Mouse (Mus musculus) limb, embryonic 14.5 days (tissue): ENCODE measurements around the gene Amfr. TPM values are rescaled to one million over a fixed set of nuclear protein-coding genes. Genes with fewer than 3 reads are reported as not detected.

Experiments
- ATAC-seq: fragments of 200-750 bp; cut with Nextera tagmentation; 2 replicates; pipeline ENCODE4 v1.8.0; 2017; ENCODE audit warnings: low read depth, moderate number of reproducible peaks, moderate TSS enrichment; ENCODE audit not compliant: low FRiP score
- DNase-seq: peaks from one replicate; pipeline ENCODE4 v3.0.0-alpha.2; 2015; ENCODE audit warnings: low spot score
- H3K27ac ChIP-seq: fragments of 300-500 bp; sonication (generic); replicated peaks from 2 replicates; pipeline ENCODE4 v1.5.1; 2014; ENCODE audit warnings: low read depth, mild to moderate bottlenecking, low read length, moderate library complexity, mixed read lengths
- H3K27me3 ChIP-seq: fragments of 300-500 bp; sonication (generic); 2 replicates; pipeline ENCODE4 v1.6.1; 2014; ENCODE audit warnings: low read length, mixed read lengths; ENCODE audit not compliant: control insufficient read depth, insufficient read depth
- H3K36me3 ChIP-seq: fragments of 300-500 bp; sonication (generic); 2 replicates; pipeline ENCODE4 v1.6.1; 2014; ENCODE audit warnings: mild to moderate bottlenecking, low read length, moderate library complexity, mixed read lengths; ENCODE audit not compliant: control insufficient read depth, insufficient read depth
- H3K4me1 ChIP-seq: fragments of 300-500 bp; sonication (generic); 2 replicates; pipeline ENCODE4 v1.6.1; 2014; ENCODE audit warnings: antibody characterized with exemption, low read length, mixed read lengths; ENCODE audit not compliant: control insufficient read depth, insufficient read depth
- H3K4me2 ChIP-seq: fragments of 300-500 bp; sonication (generic); replicated peaks from 2 replicates; pipeline ENCODE4 v1.6.1; 2014; ENCODE audit warnings: low read depth, mild to moderate bottlenecking, low read length, moderate library complexity; ENCODE audit not compliant: severe bottlenecking
- H3K4me3 ChIP-seq: fragments of 300-500 bp; sonication (generic); replicated peaks from 2 replicates; pipeline ENCODE4 v1.5.1; 2014; ENCODE audit warnings: low read length
- H3K9ac ChIP-seq: fragments of 300-500 bp; sonication (generic); 2 replicates; pipeline ENCODE4 v1.6.1; 2014; ENCODE audit warnings: mild to moderate bottlenecking, low read depth, low read length, moderate library complexity; ENCODE audit not compliant: severe bottlenecking
- H3K9me3 ChIP-seq: fragments of 300-500 bp; sonication (generic); 2 replicates; pipeline ENCODE4 v1.6.1; 2016; ENCODE audit warnings: low read length; ENCODE audit not compliant: control insufficient read depth
- POLR2A ChIP-seq: fragments of 200-500 bp; IDR thresholded peaks from 2 replicates; pipeline ENCODE4 v1.8.0; 2012; ENCODE audit warnings: inconsistent platforms, mild to moderate bottlenecking, moderate library complexity, borderline replicate concordance; ENCODE audit not compliant: insufficient read depth, insufficient read length; ENCODE audit errors: extremely low read depth
- WGBS: fragments of 180-500 bp; shearing (Covaris S2); extraction: QIAGEN DNeasy Blood & Tissue Kit; methylation state at CpG from one replicate; pipeline ENCODE4 v1.1.7; 2014; 5-methylcytosine and 5-hydroxymethylcytosine counted together
- microRNA-seq: library from miRNA; unstranded; fragments of <30 nt; microRNA quantifications from one replicate; pipeline ENCODE4, GENCODE M21; 2016
- polyA plus RNA-seq, 2 experiments: library from polyadenylated mRNA; depleted of rRNA in 1 of 2; stranded (reverse) in 1 of 2; unstranded in 1 of 2; fragments of >200 nt; fragmentation: Nextera tagmentation in 1 of 2; extraction: Ambion mirVana in 1 of 2; gene quantifications; 2 replicates each; pipeline versions ENCODE4 v1.2.1 to v1.2.3; 2012 to 2014

Amfr gene
- polyA plus RNA-seq, 2 experiments: 56.2 to 56.9 TPM

GRCm38 (mm10) chr8:93923897-93924334 is 88.7 kb downstream of the Amfr start:
- H3K4me1 ChIP-seq: no peaks in the 10 kb centered on the region
- no peak overlapping the region for H3K27ac ChIP-seq
- whole genome bisulfite sequencing: 65% methylated on average over 7 of the region's 7 CpGs
- H3K9me3 ChIP-seq: no peaks in the 10 kb centered on the region
- no peaks in the 10 kb centered on the region for H3K36me3 ChIP-seq
- no peak overlapping the region for H3K4me2 ChIP-seq
- H3K9ac ChIP-seq: no peak overlapping the region
- H3K27me3 ChIP-seq: no peaks in the 10 kb centered on the region
- H3K4me3 ChIP-seq: no peak overlapping the region
- no peak for DNase-seq
- ATAC-seq: no peak
- no peak for TF ChIP-seq POLR2A

Small RNA genes within 50 kb of the gene (microRNA-seq; reads per million reads assigned to microRNA genes)
- gene Gm24159: not detected

Other genes with a start within 250 kb of the Amfr start
- 13.5 and 16.5 TPM in 2 replicates for gene Gnao1, start 202.9 kb downstream of the Amfr start, polyA plus RNA-seq (2012; rRNA removed)
- gene Gnao1, start 202.9 kb downstream of the Amfr start, polyA plus RNA-seq (2014; fragmentation: Nextera tagmentation; extraction: Ambion mirVana): 4.2 and 4.3 TPM in 2 replicates
- 47.2 and 79.3 TPM in 2 replicates for gene Nudt21, start 24.2 kb upstream of the Amfr start, polyA plus RNA-seq (2012; rRNA removed)
- gene Nudt21, start 24.2 kb upstream of the Amfr start, polyA plus RNA-seq (2014; fragmentation: Nextera tagmentation; extraction: Ambion mirVana): 117 and 118 TPM in 2 replicates
- 13.4 and 13.5 TPM in 2 replicates for gene Ogfod1, start 24.4 kb upstream of the Amfr start, polyA plus RNA-seq (2012; rRNA removed)
- 17.3 and 18.7 TPM in 2 replicates for gene Ogfod1, start 24.4 kb upstream of the Amfr start, polyA plus RNA-seq (2014; fragmentation: Nextera tagmentation; extraction: Ambion mirVana)
- gene Bbs2, start 86.1 kb upstream of the Amfr start, polyA plus RNA-seq (2012; rRNA removed): 26.1 and 27.3 TPM in 2 replicates
- 12.7 and 15.1 TPM in 2 replicates for gene Bbs2, start 86.1 kb upstream of the Amfr start, polyA plus RNA-seq (2014; fragmentation: Nextera tagmentation; extraction: Ambion mirVana)
- not detected in 2 replicates for gene Mt4, start 124.4 kb upstream of the Amfr start, polyA plus RNA-seq (2012; rRNA removed)
- not detected in 2 replicates for gene Mt4, start 124.4 kb upstream of the Amfr start, polyA plus RNA-seq (2014; fragmentation: Nextera tagmentation; extraction: Ambion mirVana)
- 2.0 and 3.3 TPM in 2 replicates for gene Mt3, start 139.8 kb upstream of the Amfr start, polyA plus RNA-seq (2012; rRNA removed)
- gene Mt3, start 139.8 kb upstream of the Amfr start, polyA plus RNA-seq (2014; fragmentation: Nextera tagmentation; extraction: Ambion mirVana): 2.8 and 3.8 TPM in 2 replicates
- gene Mt2, start 159.8 kb upstream of the Amfr start, polyA plus RNA-seq (2012; rRNA removed): 32.8 and 51.6 TPM in 2 replicates
- 39.6 and 48.1 TPM in 2 replicates for gene Mt2, start 159.8 kb upstream of the Amfr start, polyA plus RNA-seq (2014; fragmentation: Nextera tagmentation; extraction: Ambion mirVana)
- gene Mt1, start 166.2 kb upstream of the Amfr start, polyA plus RNA-seq (2012; rRNA removed): 91.7 and 100 TPM in 2 replicates
- 149 and 158 TPM in 2 replicates for gene Mt1, start 166.2 kb upstream of the Amfr start, polyA plus RNA-seq (2014; fragmentation: Nextera tagmentation; extraction: Ambion mirVana)
- gene Nup93, start 201.7 kb upstream of the Amfr start, polyA plus RNA-seq (2012; rRNA removed): 60.5 and 64.0 TPM in 2 replicates
- 72.3 and 79.9 TPM in 2 replicates for gene Nup93, start 201.7 kb upstream of the Amfr start, polyA plus RNA-seq (2014; fragmentation: Nextera tagmentation; extraction: Ambion mirVana)